Mouse (Mus musculus): ENCODE results near the gene Chst1. TPM values are rescaled to one million over a fixed set of nuclear protein-coding genes. Genes with fewer than 3 reads are reported as not detected.
A peak's percentile ranks its signal among the peaks of the same experiment; 100 is the strongest.

Gene Chst1
- total RNA-seq, 2 experiments from 2014 or later: 5.6 to 6.3 TPM

GRCm38 (mm10) chr2:92608013-92608619 lies 8.6 kb downstream of the Chst1 start:
- no peak for DNase-seq
- intact Hi-C loops (cut with DNase I): loop anchor here (2.0 to 5.0 kb wide), 3 partner anchors 85 to 134 kb away; no protein-coding TSS in a partner anchor

GRCm38 (mm10) chr2:92608810-92609581 lies 9.5 kb downstream of the Chst1 start:
- intact Hi-C loops (cut with DNase I): loop anchor here (1.0 to 5.0 kb wide), 4 partner anchors 84 to 201 kb away; no protein-coding TSS in a partner anchor
- peak; percentile 38 to 67 for DNase-seq

GRCm38 (mm10) chr2:92609704-92610379 lies 10.3 kb downstream of the Chst1 start:
- no peak for DNase-seq
- intact Hi-C loops (cut with DNase I): loop anchor here (1.0 to 5.0 kb wide), 4 partner anchors 83 to 200 kb away; no protein-coding TSS in a partner anchor

- intact Hi-C loops (cut with DNase I): no loop called here
- no peak for DNase-seq
Measured at GRCm38 (mm10) chr2:92613645-92614044, 14.1 kb downstream of the Chst1 start.

- intact Hi-C loops (cut with DNase I): no loop called here
- DNase-seq: no peak
Measured at GRCm38 (mm10) chr2:92614106-92614505, 14.6 kb downstream of the Chst1 start.

GRCm38 (mm10) chr2:92617077-92617756 lies 17.7 kb downstream of the Chst1 start:
- intact Hi-C loops (cut with DNase I): loop anchor here (5.0 kb wide), 1 partner anchor 35 kb away; no protein-coding TSS in a partner anchor
- DNase-seq: no peak

- intact Hi-C loops (cut with DNase I): loop anchor here (5.0 kb wide), 1 partner anchor 34 kb away; no protein-coding TSS in a partner anchor
- DNase-seq: no peak
Measured at GRCm38 (mm10) chr2:92618016-92618415, 18.5 kb downstream of the Chst1 start.

- intact Hi-C loops (cut with DNase I): no loop called here
- DNase-seq: no peak
Measured at GRCm38 (mm10) chr2:92627633-92628032, 28.1 kb downstream of the Chst1 start.

GRCm38 (mm10) chr2:92630799-92631198 lies 31.3 kb downstream of the Chst1 start:
- no peak for DNase-seq
- intact Hi-C loops (cut with DNase I): no loop called here

- intact Hi-C loops (cut with DNase I): no loop called here
- no peak for DNase-seq
Measured at GRCm38 (mm10) chr2:92632027-92632426, 32.5 kb downstream of the Chst1 start.

GRCm38 (mm10) chr2:92640555-92640954 lies 41.0 kb downstream of the Chst1 start:
- no peak for DNase-seq
- intact Hi-C loops (cut with DNase I): no loop called here

GRCm38 (mm10) chr2:92645282-92646037 lies 46.0 kb downstream of the Chst1 start:
- intact Hi-C loops (cut with DNase I): no loop called here
- peak; percentile 72 to 79 for DNase-seq

- DNase-seq: no peak
- intact Hi-C loops (cut with DNase I): no loop called here
Measured at GRCm38 (mm10) chr2:92649154-92649801, 49.8 kb downstream of the Chst1 start.

GRCm38 (mm10) chr2:92650428-92650827 lies 50.9 kb downstream of the Chst1 start:
- intact Hi-C loops (cut with DNase I): loop anchor here (5.0 kb wide), 2 partner anchors 33 to 47 kb away; no protein-coding TSS in a partner anchor
- no peak for DNase-seq

GRCm38 (mm10) chr2:92651294-92651816 lies 51.8 kb downstream of the Chst1 start:
- intact Hi-C loops (cut with DNase I): loop anchor here (5.0 kb wide), 2 partner anchors 34 to 46 kb away; no protein-coding TSS in a partner anchor
- no peak for DNase-seq

GRCm38 (mm10) chr2:92657189-92657588 lies 57.7 kb downstream of the Chst1 start:
- intact Hi-C loops (cut with DNase I): no loop called here
- no peak for DNase-seq

GRCm38 (mm10) chr2:92658293-92659150 lies 59.0 kb downstream of the Chst1 start:
- intact Hi-C loops (cut with DNase I): no loop called here
- DNase-seq: no peak

- intact Hi-C loops (cut with DNase I): no loop called here
Measured at GRCm38 (mm10) chr2:92659491-92660035, 60.1 kb downstream of the Chst1 start.

More at GRCm38 (mm10) chr2:92659491-92660035, 60.1 kb downstream of the Chst1 start:
- DNase-seq: peak; percentile 9 to 49

All from heart, postnatal 14 days (tissue).